Mouse (Mus musculus): ENCODE results near the gene Epha4.

GRCm38 (mm10) chr1:77521640-77522539, 7.0 kb upstream of the Epha4 start:
- TF ChIP-seq EP300 (IDR thresholded peaks at IDR 0.05) (no peak), CTCF (IDR thresholded peaks at IDR 0.05) (no peak)
